Mouse (Mus musculus): ENCODE measurements around the gene Lhx4. TPM values are rescaled to one million over a fixed set of nuclear protein-coding genes. Genes with fewer than 3 reads are reported as not detected.

Gene Lhx4
- polyA plus RNA-seq, 1 experiment from 2014 or later, result not detected

DNA sequence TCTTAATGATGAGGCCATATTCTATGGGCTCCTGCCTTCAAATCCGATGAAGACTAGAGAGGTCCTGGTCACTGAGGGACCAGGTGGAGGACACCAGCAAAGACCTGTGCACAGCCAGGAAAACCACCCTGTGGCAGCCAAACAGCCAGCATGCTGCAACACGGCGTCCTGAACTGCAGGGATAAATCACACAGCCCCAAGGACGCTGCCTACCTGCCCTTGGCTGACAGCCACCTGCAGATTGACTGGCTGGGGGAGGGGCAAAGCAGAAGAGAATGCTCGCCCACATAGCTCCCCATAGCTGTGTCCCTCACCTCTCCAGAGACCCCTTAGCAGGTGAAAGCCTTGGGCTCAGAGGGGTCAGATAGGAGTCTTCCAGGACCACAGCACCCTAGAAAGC is 31.5 kb downstream of the Lhx4 start:
- 45% methylated on average over 5 of the region's 5 CpGs for WGBS
- no peak overlapping the region for H3K4me3 ChIP-seq (replicated peaks)
- H3K4me2 ChIP-seq (replicated peaks), result no peak overlapping the region
- H3K9ac ChIP-seq, result no peak overlapping the region
- no peaks in the 10 kb centered on the region for H3K36me3 ChIP-seq
- ATAC-seq, result no peak
- H3K4me1 ChIP-seq (replicated peaks), result no peaks in the 10 kb centered on the region
- H3K27ac ChIP-seq, result no peak overlapping the region
- H3K9me3 ChIP-seq, result no peaks in the 10 kb centered on the region
- peaks cover 15% of the 10 kb centered on the region for H3K27me3 ChIP-seq (replicated peaks)

DNA sequence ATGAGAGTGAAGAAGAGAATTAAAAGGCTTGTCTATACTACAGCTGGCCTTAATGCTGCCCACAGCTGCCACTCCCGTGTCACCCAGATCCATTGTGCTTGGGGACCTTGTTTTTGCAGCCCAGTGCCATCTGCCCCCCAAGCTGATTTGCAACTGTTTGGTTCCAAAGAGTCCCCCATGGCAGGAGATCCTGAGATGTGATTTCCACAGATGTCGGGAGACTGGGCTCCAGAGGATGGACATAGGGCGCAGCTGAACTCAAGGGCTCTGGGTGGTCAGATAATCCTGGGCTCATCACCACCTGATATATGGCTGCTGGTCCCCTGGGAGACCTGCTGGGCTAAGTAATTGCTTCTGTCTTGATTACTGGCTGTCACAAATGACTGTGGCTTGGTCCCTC is 32.6 kb downstream of the Lhx4 start:
- Histone ChIP-seq H3K4me3 (replicated peaks) (no peak overlapping the region), H3K9ac (no peak overlapping the region), H3K36me3 (no peaks in the 10 kb centered on the region), H3K27me3 (replicated peaks) (peaks cover 10% of the 10 kb centered on the region), H3K27ac (no peak overlapping the region), H3K4me1 (replicated peaks) (no peaks in the 10 kb centered on the region), H3K4me2 (replicated peaks) (no peak overlapping the region), H3K9me3 (no peaks in the 10 kb centered on the region)
- 78% methylated on average over 3 of the region's 3 CpGs for WGBS
- no peak for ATAC-seq

DNA sequence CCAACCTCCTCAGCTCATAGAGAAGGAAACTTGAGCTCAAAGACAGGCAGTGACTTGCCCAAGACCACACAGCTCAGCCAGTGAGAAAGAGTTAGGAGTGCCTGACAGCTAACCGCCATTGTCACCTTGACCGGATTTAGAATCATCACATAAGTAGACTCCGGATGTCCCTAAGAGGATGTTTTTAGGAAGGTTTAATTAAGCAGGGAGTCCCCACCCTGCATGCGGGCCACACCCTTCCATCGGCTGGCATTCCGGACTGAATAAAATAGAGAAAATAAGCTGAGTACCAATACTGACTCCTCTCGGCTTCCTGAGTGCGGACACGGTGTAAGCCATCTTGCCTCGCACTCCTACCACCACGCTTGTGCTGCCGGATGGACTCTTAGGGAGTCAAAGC is 34.2 kb downstream of the Lhx4 start:
- no peak overlapping the region for H3K4me3 ChIP-seq (replicated peaks)
- no peaks in the 10 kb centered on the region for H3K4me1 ChIP-seq (replicated peaks)
- H3K9me3 ChIP-seq, result no peaks in the 10 kb centered on the region
- whole genome bisulfite sequencing, result 88% methylated on average over 12 of the region's 12 CpGs
- H3K9ac ChIP-seq, result no peak overlapping the region
- H3K4me2 ChIP-seq (replicated peaks), result no peak overlapping the region
- ATAC-seq, result no peak
- H3K27me3 ChIP-seq (replicated peaks), result no peaks in the 10 kb centered on the region; the same call in 1 of the 2 replicates
- no peak overlapping the region for H3K27ac ChIP-seq
- no peaks in the 10 kb centered on the region for H3K36me3 ChIP-seq

GRCm38 (mm10) chr1:155715366-155715765 is 36.1 kb downstream of the Lhx4 start:
- H3K9ac ChIP-seq, result no peak overlapping the region
- H3K4me3 ChIP-seq (replicated peaks), result no peak overlapping the region
- no peaks in the 10 kb centered on the region for H3K4me1 ChIP-seq (replicated peaks)
- no peak overlapping the region for H3K27ac ChIP-seq
- no peaks in the 10 kb centered on the region for H3K36me3 ChIP-seq
- ATAC-seq, result no peak
- no peak overlapping the region for H3K4me2 ChIP-seq (replicated peaks)
- no peaks in the 10 kb centered on the region; the same call in 1 of the 2 replicates for H3K27me3 ChIP-seq (replicated peaks)
- H3K9me3 ChIP-seq, result no peaks in the 10 kb centered on the region

GRCm38 (mm10) chr1:155713306-155713705 is 38.2 kb downstream of the Lhx4 start:
- no peaks in the 10 kb centered on the region for H3K36me3 ChIP-seq
- H3K4me1 ChIP-seq (replicated peaks), result no peaks in the 10 kb centered on the region
- no peaks in the 10 kb centered on the region for H3K9me3 ChIP-seq
- H3K9ac ChIP-seq, result no peak overlapping the region
- H3K4me2 ChIP-seq (replicated peaks), result no peak overlapping the region
- 46% methylated on average over 2 of the region's 2 CpGs for WGBS
- no peaks in the 10 kb centered on the region for H3K27me3 ChIP-seq (replicated peaks)
- no peak overlapping the region for H3K4me3 ChIP-seq (replicated peaks)
- ATAC-seq, result no peak
- no peak overlapping the region for H3K27ac ChIP-seq

- H3K27me3 ChIP-seq (replicated peaks), result no peaks in the 10 kb centered on the region
- no peak overlapping the region for H3K4me2 ChIP-seq (replicated peaks)
- 54% methylated on average over 5 of the region's 5 CpGs for WGBS
- no peak overlapping the region for H3K4me3 ChIP-seq (replicated peaks)
- no peaks in the 10 kb centered on the region for H3K9me3 ChIP-seq
- H3K4me1 ChIP-seq (replicated peaks), result no peaks in the 10 kb centered on the region
- no peaks in the 10 kb centered on the region for H3K36me3 ChIP-seq
- peak; percentile 23; the same call in 1 of the 2 replicates for ATAC-seq
- H3K27ac ChIP-seq, result no peak overlapping the region
- no peak overlapping the region for H3K9ac ChIP-seq
Measured at GRCm38 (mm10) chr1:155704182-155704581, 47.3 kb downstream of the Lhx4 start.

DNA sequence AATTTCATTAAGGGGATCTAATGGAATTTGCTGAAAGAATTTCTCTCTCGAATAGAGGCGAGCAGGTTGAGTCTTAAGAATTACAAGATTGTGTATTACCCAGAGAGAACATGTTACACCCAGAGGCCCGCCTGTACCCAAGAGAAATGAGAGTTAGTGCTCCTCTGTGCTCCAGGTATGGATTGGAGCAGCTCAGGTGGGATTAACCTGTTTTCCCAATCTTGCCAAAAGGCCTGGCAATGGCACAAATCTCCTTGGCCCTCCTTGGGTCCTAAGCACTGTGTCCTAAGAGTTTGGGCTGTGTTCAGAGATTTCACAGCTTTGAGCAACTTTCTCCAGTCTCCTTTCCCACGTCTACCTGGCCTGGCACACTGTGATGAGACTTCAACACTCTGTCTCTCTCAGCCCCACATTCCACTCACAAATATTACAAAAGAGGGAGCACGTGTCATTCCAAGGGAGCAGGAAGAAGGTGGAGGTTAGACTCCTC is 48.2 kb downstream of the Lhx4 start:
- H3K4me2 ChIP-seq (replicated peaks), result no peak overlapping the region
- H3K27me3 ChIP-seq (replicated peaks), result no peaks in the 10 kb centered on the region
- no peaks in the 10 kb centered on the region for H3K36me3 ChIP-seq
- H3K4me1 ChIP-seq (replicated peaks), result 0 out of 2 replicates have a peak, but pooled peaks cover 2% of the 10 kb centered on the region
- no peak for ATAC-seq
- no peak overlapping the region for H3K9ac ChIP-seq
- H3K27ac ChIP-seq, result no peak overlapping the region
- no peaks in the 10 kb centered on the region for H3K9me3 ChIP-seq
- WGBS, result 83% methylated on average over 5 of the region's 5 CpGs
- no peak overlapping the region for H3K4me3 ChIP-seq (replicated peaks)

DNA sequence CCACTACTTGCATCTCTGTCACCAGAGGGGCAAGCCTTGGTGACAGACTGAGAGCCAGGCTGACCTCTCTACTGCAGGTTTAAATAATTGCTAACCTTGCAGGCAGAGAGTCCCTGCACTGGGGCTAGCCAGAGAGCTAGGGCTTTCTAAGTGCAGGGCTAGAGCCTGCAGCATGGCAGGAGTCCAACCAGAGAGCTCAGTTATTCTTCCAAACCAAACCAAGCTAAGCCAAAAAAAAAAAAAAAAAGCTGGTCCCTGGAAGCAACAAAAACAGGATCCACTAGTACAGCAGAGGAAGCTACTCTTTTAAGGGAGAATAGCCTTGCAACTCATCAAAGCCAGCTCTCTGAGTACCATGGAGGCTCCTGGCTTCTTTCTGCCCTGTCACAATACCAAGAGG is 50.6 kb downstream of the Lhx4 start:
- 0 out of 2 replicates have a peak, but pooled peaks cover 2% of the 10 kb centered on the region for H3K4me1 ChIP-seq (replicated peaks)
- no peak for ATAC-seq
- no peak overlapping the region for H3K27ac ChIP-seq
- no peak overlapping the region for H3K4me2 ChIP-seq (replicated peaks)
- no peaks in the 10 kb centered on the region for H3K36me3 ChIP-seq
- H3K27me3 ChIP-seq (replicated peaks), result no peaks in the 10 kb centered on the region
- H3K4me3 ChIP-seq (replicated peaks), result no peak overlapping the region
- H3K9ac ChIP-seq, result no peak overlapping the region
- H3K9me3 ChIP-seq, result no peaks in the 10 kb centered on the region

DNA sequence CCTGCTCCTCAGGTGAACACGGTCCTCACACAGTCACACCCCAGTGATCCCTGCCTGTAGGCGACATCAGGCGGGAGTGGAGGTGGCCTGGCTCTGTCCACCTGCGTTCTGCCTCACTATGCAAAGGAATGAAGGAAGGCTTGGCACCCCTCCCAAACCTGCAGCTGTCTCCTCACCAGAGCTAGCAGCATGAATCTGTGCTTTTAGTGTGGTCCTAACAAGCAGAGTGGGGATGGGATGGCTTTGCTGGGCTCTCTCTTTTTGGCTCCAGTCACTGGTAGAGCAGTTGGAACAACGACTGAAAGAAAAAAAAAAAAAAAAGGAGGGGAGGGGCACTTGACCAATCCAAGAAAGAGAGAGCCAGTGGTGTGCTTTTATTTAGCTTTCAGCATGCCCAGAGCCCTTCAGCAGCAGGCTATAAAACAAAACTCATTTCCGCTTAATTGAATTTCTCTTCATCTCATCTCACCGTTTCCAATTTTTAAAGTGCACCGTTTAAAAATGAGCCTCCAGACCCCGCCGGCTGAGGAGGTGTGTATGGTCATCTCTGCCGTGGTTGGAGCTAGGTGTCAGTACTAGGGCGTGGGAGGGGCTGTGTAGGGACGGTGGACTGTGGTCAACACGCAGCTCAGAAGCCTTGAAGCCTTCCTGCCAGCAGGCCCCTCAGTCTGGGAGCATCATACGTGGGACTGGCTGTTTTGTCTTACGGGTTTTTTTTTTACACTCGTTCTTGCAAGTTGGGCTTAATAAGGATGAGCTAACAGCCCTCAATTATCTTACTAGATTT is 52.9 kb downstream of the Lhx4 start:
- Histone ChIP-seq H3K4me3 (replicated peaks) (no peak overlapping the region), H3K36me3 (no peaks in the 10 kb centered on the region), H3K4me2 (replicated peaks) (no peak overlapping the region), H3K27me3 (replicated peaks) (no peaks in the 10 kb centered on the region), H3K4me1 (replicated peaks) (0 out of 2 replicates have a peak, but pooled peaks cover 2% of the 10 kb centered on the region), H3K27ac (no peak overlapping the region), H3K9ac (no peak overlapping the region), H3K9me3 (no peaks in the 10 kb centered on the region)
- no peak for ATAC-seq
- 57% methylated on average over 17 of the region's 17 CpGs for WGBS

- no peak overlapping the region for H3K27ac ChIP-seq
- H3K4me3 ChIP-seq (replicated peaks), result no peak overlapping the region
- H3K4me2 ChIP-seq (replicated peaks), result no peak overlapping the region
- 0 out of 2 replicates have a peak, but pooled peaks cover 2% of the 10 kb centered on the region for H3K4me1 ChIP-seq (replicated peaks)
- H3K27me3 ChIP-seq (replicated peaks), result no peaks in the 10 kb centered on the region
- no peaks in the 10 kb centered on the region for H3K9me3 ChIP-seq
- ATAC-seq, result no peak
- H3K36me3 ChIP-seq, result no peaks in the 10 kb centered on the region
- no peak overlapping the region for H3K9ac ChIP-seq
- WGBS, result 44% methylated on average over 5 of the region's 5 CpGs
Measured at GRCm38 (mm10) chr1:155693443-155693842, 58.0 kb downstream of the Lhx4 start.

DNA sequence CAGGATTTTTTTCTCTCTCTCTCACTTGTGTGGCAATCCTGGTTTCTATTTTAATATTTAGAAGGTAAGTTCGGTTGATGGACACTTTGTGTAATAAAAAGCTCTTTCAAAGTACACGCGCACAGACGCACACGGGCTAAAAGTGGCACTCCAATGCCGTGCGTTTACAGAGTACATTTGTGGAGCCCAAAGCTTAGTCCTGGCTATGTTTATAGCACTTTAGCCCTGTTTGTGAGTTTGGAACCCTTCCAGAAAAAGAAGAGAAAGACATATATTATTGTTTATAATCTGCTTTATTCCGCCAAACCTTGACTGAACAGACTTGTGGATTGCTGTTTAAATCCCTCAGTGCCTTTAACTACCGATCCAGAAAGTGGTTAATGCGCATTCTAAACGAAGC is 58.5 kb downstream of the Lhx4 start:
- Histone ChIP-seq H3K9ac (no peak overlapping the region), H3K27ac (no peak overlapping the region), H3K4me2 (replicated peaks) (no peak overlapping the region), H3K36me3 (no peaks in the 10 kb centered on the region), H3K9me3 (no peaks in the 10 kb centered on the region), H3K4me1 (replicated peaks) (no peaks in the 10 kb centered on the region), H3K27me3 (replicated peaks) (no peaks in the 10 kb centered on the region), H3K4me3 (replicated peaks) (no peak overlapping the region)
- 37% methylated on average over 11 of the region's 11 CpGs for WGBS
- no peak for ATAC-seq

DNA sequence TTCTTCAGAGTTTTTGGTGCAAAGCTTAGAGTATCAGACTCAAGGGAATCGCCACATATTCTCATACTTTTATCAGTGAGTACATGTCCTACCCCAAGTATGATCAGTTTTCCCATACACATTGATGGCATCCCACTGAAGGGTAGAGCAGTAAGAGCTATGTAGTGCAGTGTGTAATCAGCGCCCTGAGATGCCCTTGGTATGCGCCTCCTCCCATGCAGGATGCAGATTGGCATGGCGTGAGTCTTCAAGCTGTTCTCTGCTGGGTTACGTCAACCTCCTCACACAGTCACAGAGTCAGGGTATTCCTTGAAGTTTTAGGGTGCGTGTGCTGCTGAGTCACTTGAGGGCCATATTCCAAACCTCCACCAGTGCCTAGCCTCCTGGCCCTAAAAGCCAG is 59.3 kb downstream of the Lhx4 start:
- H3K4me3 ChIP-seq (replicated peaks), result no peak overlapping the region
- no peak overlapping the region for H3K4me2 ChIP-seq (replicated peaks)
- ATAC-seq, result no peak
- H3K4me1 ChIP-seq (replicated peaks), result no peaks in the 10 kb centered on the region
- no peaks in the 10 kb centered on the region for H3K36me3 ChIP-seq
- no peak overlapping the region for H3K27ac ChIP-seq
- no peaks in the 10 kb centered on the region for H3K9me3 ChIP-seq
- WGBS, result 90% methylated on average over 6 of the region's 6 CpGs
- no peaks in the 10 kb centered on the region for H3K27me3 ChIP-seq (replicated peaks)
- no peak overlapping the region for H3K9ac ChIP-seq

DNA sequence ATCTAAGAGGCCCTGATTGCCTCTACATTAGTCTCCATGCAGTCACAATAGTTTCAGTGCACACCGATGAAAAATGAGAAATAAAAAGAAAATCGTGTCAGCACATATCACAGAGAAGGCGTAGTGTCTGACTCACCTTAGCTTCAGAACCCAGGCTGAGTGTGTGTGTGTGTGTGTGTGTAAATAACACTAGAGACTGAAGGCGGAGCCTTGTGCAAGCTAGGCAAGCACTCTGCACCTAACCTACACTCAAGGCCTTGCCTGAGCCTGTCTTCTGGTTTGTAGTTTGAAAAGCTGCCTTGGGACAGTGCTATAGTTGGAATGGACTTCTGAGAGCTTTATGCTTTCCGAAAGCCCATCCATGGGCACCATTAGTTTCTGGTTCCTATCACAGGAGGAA is 61.9 kb downstream of the Lhx4 start:
- Histone ChIP-seq H3K36me3 (no peaks in the 10 kb centered on the region), H3K4me3 (replicated peaks) (no peak overlapping the region), H3K27me3 (replicated peaks) (no peaks in the 10 kb centered on the region), H3K4me1 (replicated peaks) (no peaks in the 10 kb centered on the region), H3K9ac (no peak overlapping the region), H3K27ac (no peak overlapping the region), H3K9me3 (no peaks in the 10 kb centered on the region), H3K4me2 (replicated peaks) (no peak overlapping the region)
- no peak for ATAC-seq
- 86% methylated on average over 5 of the region's 5 CpGs for WGBS
